Mouse (Mus musculus) midbrain, embryonic 16.5 days (tissue): ENCODE results near the gene 2310007B03Rik. TPM values are rescaled to one million over a fixed set of nuclear protein-coding genes. Genes with fewer than 3 reads are reported as not detected.

Source experiments
- ATAC-seq: fragments of 200-750 bp; cut with Nextera tagmentation; 2 replicates; pipeline ENCODE4 v1.8.0; 2017; ENCODE audit warnings: moderate TSS enrichment
- H3K27ac ChIP-seq: fragments of 300-500 bp; sonication (generic); 2 replicates; pipeline ENCODE4 v1.5.1; 2014; ENCODE audit warnings: mild to moderate bottlenecking, low read length, mixed read lengths
- H3K27me3 ChIP-seq: fragments of 300-500 bp; sonication (generic); 2 replicates; pipeline ENCODE4 v1.6.1; 2014; ENCODE audit warnings: low read depth, low read length, mixed read lengths; ENCODE audit not compliant: control insufficient read depth, insufficient read depth
- H3K36me3 ChIP-seq: fragments of 300-500 bp; sonication (generic); 2 replicates; pipeline ENCODE4 v1.6.1; 2014; ENCODE audit warnings: mild to moderate bottlenecking, low read length, moderate library complexity, mixed read lengths; ENCODE audit not compliant: control insufficient read depth, insufficient read depth
- H3K4me1 ChIP-seq: fragments of 300-500 bp; sonication (generic); 2 replicates; pipeline ENCODE4 v1.6.1; 2014; ENCODE audit warnings: mild to moderate bottlenecking, low read length, mixed read lengths; ENCODE audit not compliant: control insufficient read depth, insufficient read depth
- H3K4me2 ChIP-seq: fragments of 300-500 bp; sonication (generic); 2 replicates; pipeline ENCODE4 v1.6.1; 2014; ENCODE audit warnings: mild to moderate bottlenecking, low read length, mixed read lengths
- H3K4me3 ChIP-seq: fragments of 300-500 bp; sonication (generic); 2 replicates; pipeline ENCODE4 v1.5.1; 2014; ENCODE audit warnings: low read depth, mild to moderate bottlenecking, low read length, moderate library complexity, mixed read lengths
- H3K9ac ChIP-seq: fragments of 300-500 bp; sonication (generic); 2 replicates; pipeline ENCODE4 v1.6.1; 2014; ENCODE audit warnings: low read depth, low read length, mixed read lengths
- H3K9me3 ChIP-seq: fragments of 300-500 bp; sonication (generic); replicated peaks from 2 replicates; pipeline ENCODE4 v1.6.1; 2014; ENCODE audit warnings: mild to moderate bottlenecking, low read length, mixed read lengths; ENCODE audit not compliant: control insufficient read depth, poor library complexity, severe bottlenecking
- WGBS: fragments of 180-500 bp; shearing (Covaris S2); extraction: QIAGEN DNeasy Blood & Tissue Kit; methylation state at CpG from one replicate; pipeline ENCODE4 v1.1.7; 2014; 5-methylcytosine and 5-hydroxymethylcytosine counted together
- polyA plus RNA-seq: library from polyadenylated mRNA; unstranded; fragments of >200 nt; fragmentation: Nextera tagmentation; extraction: Ambion mirVana; gene quantifications from 2 replicates; pipeline ENCODE4 v1.2.1, GENCODE M21; 2015

2310007B03Rik gene
- polyA plus RNA-seq, 1 experiment from 2014 or later, result 0.11 TPM

- no peak overlapping the region for H3K4me3 ChIP-seq
- no peaks in the 10 kb centered on the region for H3K36me3 ChIP-seq
- no peaks in the 10 kb centered on the region for H3K4me1 ChIP-seq
- H3K27ac ChIP-seq, result no peak overlapping the region
- 100% methylated on average over 1 of the region's 1 CpGs for WGBS
- no peak for ATAC-seq
- H3K27me3 ChIP-seq, result no peaks in the 10 kb centered on the region
- no peak overlapping the region for H3K4me2 ChIP-seq
- no peaks in the 10 kb centered on the region for H3K9me3 ChIP-seq
- H3K9ac ChIP-seq, result no peak overlapping the region
Measured at GRCm38 (mm10) chr1:93142871-93143270, 17.9 kb downstream of the 2310007B03Rik start.

GRCm38 (mm10) chr1:93139713-93140112 lies 21.0 kb downstream of the 2310007B03Rik start:
- 89% methylated on average over 7 of the region's 7 CpGs for WGBS
- Histone ChIP-seq H3K4me1 (no peaks in the 10 kb centered on the region), H3K4me2 (no peak overlapping the region), H3K9ac (no peak overlapping the region), H3K27ac (no peak overlapping the region), H3K9me3 (no peaks in the 10 kb centered on the region), H3K4me3 (no peak overlapping the region), H3K27me3 (no peaks in the 10 kb centered on the region), H3K36me3 (no peaks in the 10 kb centered on the region)
- ATAC-seq, result no peak

- ATAC-seq, result no peak
- 80% methylated on average over 6 of the region's 6 CpGs for WGBS
- no peaks in the 10 kb centered on the region for H3K9me3 ChIP-seq
Measured at GRCm38 (mm10) chr1:93138534-93138933, 22.2 kb downstream of the 2310007B03Rik start.

GRCm38 (mm10) chr1:93135036-93135526 lies 25.7 kb downstream of the 2310007B03Rik start, which contains the start of gene Agxt:
Gene Agxt (plus strand): TSS chr1:93135240.
- H3K36me3 ChIP-seq, result no peaks in the 10 kb centered on the region
- no peaks in the 10 kb centered on the region for H3K4me1 ChIP-seq
- ATAC-seq, result no peak
- H3K4me3 ChIP-seq, result no peak within 1 kb of the TSS
- H3K9ac ChIP-seq, result no peak within 1 kb of the TSS
- no peak within 1 kb of the TSS for H3K27ac ChIP-seq
- 88% methylated on average over 12 of the region's 12 CpGs for WGBS
- H3K27me3 ChIP-seq, result no peaks in the 10 kb centered on the region
- no peaks in the 10 kb centered on the region for H3K9me3 ChIP-seq
- H3K4me2 ChIP-seq, result no peak within 1 kb of the TSS

More at GRCm38 (mm10) chr1:93138534-93138933, 22.2 kb downstream of the 2310007B03Rik start:
- H3K27ac ChIP-seq, result no peak overlapping the region
- no peak overlapping the region for H3K4me2 ChIP-seq
- H3K36me3 ChIP-seq, result no peaks in the 10 kb centered on the region
- no peaks in the 10 kb centered on the region for H3K4me1 ChIP-seq
- no peaks in the 10 kb centered on the region for H3K27me3 ChIP-seq
- H3K4me3 ChIP-seq, result no peak overlapping the region
- no peak overlapping the region for H3K9ac ChIP-seq

GRCm38 (mm10) chr1:93132676-93133075 lies 28.1 kb downstream of the 2310007B03Rik start:
- Histone ChIP-seq H3K9me3 (no peaks in the 10 kb centered on the region), H3K9ac (no peak overlapping the region), H3K36me3 (no peaks in the 10 kb centered on the region), H3K27ac (no peak overlapping the region), H3K4me3 (no peak overlapping the region), H3K4me1 (no peaks in the 10 kb centered on the region), H3K27me3 (no peaks in the 10 kb centered on the region), H3K4me2 (no peak overlapping the region)
- WGBS, result 70% methylated on average over 8 of the region's 8 CpGs
- ATAC-seq, result no peak

GRCm38 (mm10) chr1:93130242-93130983 lies 30.3 kb downstream of the 2310007B03Rik start:
- Histone ChIP-seq H3K27ac (no peak overlapping the region), H3K4me2 (no peak overlapping the region), H3K9ac (no peak overlapping the region), H3K9me3 (no peaks in the 10 kb centered on the region), H3K4me3 (no peak overlapping the region), H3K27me3 (no peaks in the 10 kb centered on the region), H3K36me3 (no peaks in the 10 kb centered on the region), H3K4me1 (no peaks in the 10 kb centered on the region)
- 76% methylated on average over 10 of the region's 10 CpGs for WGBS
- ATAC-seq, result no peak

- Histone ChIP-seq H3K9ac (no peak overlapping the region), H3K27ac (no peak overlapping the region), H3K4me3 (no peak overlapping the region), H3K4me1 (no peaks in the 10 kb centered on the region), H3K4me2 (no peak overlapping the region), H3K36me3 (no peaks in the 10 kb centered on the region), H3K9me3 (no peaks in the 10 kb centered on the region), H3K27me3 (no peaks in the 10 kb centered on the region)
- WGBS, result 30% methylated on average over 6 of the region's 6 CpGs
- ATAC-seq, result no peak
Measured at GRCm38 (mm10) chr1:93128710-93129349, 31.9 kb downstream of the 2310007B03Rik start.

GRCm38 (mm10) chr1:93128209-93128608 lies 32.5 kb downstream of the 2310007B03Rik start:
- WGBS, result 84% methylated on average over 8 of the region's 8 CpGs
- H3K36me3 ChIP-seq, result no peaks in the 10 kb centered on the region
- H3K27me3 ChIP-seq, result no peaks in the 10 kb centered on the region
- no peak overlapping the region for H3K27ac ChIP-seq
- no peaks in the 10 kb centered on the region for H3K9me3 ChIP-seq
- no peaks in the 10 kb centered on the region for H3K4me1 ChIP-seq
- H3K9ac ChIP-seq, result no peak overlapping the region
- no peak for ATAC-seq
- H3K4me3 ChIP-seq, result no peak overlapping the region
- no peak overlapping the region for H3K4me2 ChIP-seq

- Histone ChIP-seq H3K4me2 (no peak overlapping the region), H3K9ac (no peak overlapping the region), H3K27me3 (no peaks in the 10 kb centered on the region), H3K4me3 (no peak overlapping the region), H3K36me3 (no peaks in the 10 kb centered on the region), H3K4me1 (no peaks in the 10 kb centered on the region), H3K9me3 (no peaks in the 10 kb centered on the region), H3K27ac (no peak overlapping the region)
- WGBS, result 67% methylated on average over 5 of the region's 5 CpGs
- no peak for ATAC-seq
Measured at GRCm38 (mm10) chr1:93125256-93125655, 35.5 kb downstream of the 2310007B03Rik start.
